Mouse (Mus musculus) stomach, embryonic 16.5 days (tissue): ENCODE measurements around the gene Lsm2. TPM values are rescaled to one million over a fixed set of nuclear protein-coding genes. Genes with fewer than 3 reads are reported as not detected.

Source experiments
- ATAC-seq: fragments of 200-750 bp; cut with Nextera tagmentation; 2 replicates; pipeline ENCODE4 v1.8.0; 2017; ENCODE audit warnings: moderate number of reproducible peaks, moderate TSS enrichment; ENCODE audit not compliant: insufficient read depth, low FRiP score
- H3K27ac ChIP-seq: fragments of 300-500 bp; sonication (generic); 2 replicates; pipeline ENCODE4 v1.5.1; 2014; ENCODE audit warnings: low read length
- H3K27me3 ChIP-seq: fragments of 300-500 bp; sonication (generic); 2 replicates; pipeline ENCODE4 v1.6.1; 2014; ENCODE audit warnings: low read length, control low read depth, mixed read lengths; ENCODE audit not compliant: control insufficient read depth, insufficient read depth
- H3K36me3 ChIP-seq: fragments of 300-500 bp; sonication (generic); 2 replicates; pipeline ENCODE4 v1.6.1; 2014; ENCODE audit warnings: low read length; ENCODE audit not compliant: control insufficient read depth, insufficient read depth
- H3K4me1 ChIP-seq: fragments of 300-500 bp; sonication (generic); 2 replicates; pipeline ENCODE4 v1.6.1; 2014; ENCODE audit warnings: low read length, control low read depth, mixed read lengths; ENCODE audit not compliant: control insufficient read depth, insufficient read depth
- H3K4me2 ChIP-seq: fragments of 300-500 bp; sonication (generic); 2 replicates; pipeline ENCODE4 v1.6.1; 2014; ENCODE audit warnings: low read depth, low read length, mixed read lengths
- H3K4me3 ChIP-seq: fragments of 300-500 bp; sonication (generic); replicated peaks from 2 replicates; pipeline ENCODE4 v1.5.1; 2014; ENCODE audit warnings: mild to moderate bottlenecking, low read length
- H3K9ac ChIP-seq: fragments of 300-500 bp; sonication (generic); 2 replicates; pipeline ENCODE4 v1.6.1; 2014; ENCODE audit warnings: low read length
- H3K9me3 ChIP-seq: fragments of 300-500 bp; sonication (generic); replicated peaks from 2 replicates; pipeline ENCODE4 v1.6.1; 2016; ENCODE audit warnings: low read length, control low read depth; ENCODE audit not compliant: control insufficient read depth
- WGBS: fragments of 180-500 bp; shearing (Covaris S2); extraction: QIAGEN DNeasy Blood & Tissue Kit; methylation state at CpG from one replicate; pipeline ENCODE4 v1.1.7; 2014; 5-methylcytosine and 5-hydroxymethylcytosine counted together
- polyA plus RNA-seq: library from polyadenylated mRNA; unstranded; fragments of >200 nt; fragmentation: Nextera tagmentation; extraction: Ambion mirVana; gene quantifications from 2 replicates; pipeline ENCODE4 v1.2.1, GENCODE M21; 2015

Lsm2 gene
- 145 and 146 TPM in 2 replicates for polyA plus RNA-seq

DNA sequence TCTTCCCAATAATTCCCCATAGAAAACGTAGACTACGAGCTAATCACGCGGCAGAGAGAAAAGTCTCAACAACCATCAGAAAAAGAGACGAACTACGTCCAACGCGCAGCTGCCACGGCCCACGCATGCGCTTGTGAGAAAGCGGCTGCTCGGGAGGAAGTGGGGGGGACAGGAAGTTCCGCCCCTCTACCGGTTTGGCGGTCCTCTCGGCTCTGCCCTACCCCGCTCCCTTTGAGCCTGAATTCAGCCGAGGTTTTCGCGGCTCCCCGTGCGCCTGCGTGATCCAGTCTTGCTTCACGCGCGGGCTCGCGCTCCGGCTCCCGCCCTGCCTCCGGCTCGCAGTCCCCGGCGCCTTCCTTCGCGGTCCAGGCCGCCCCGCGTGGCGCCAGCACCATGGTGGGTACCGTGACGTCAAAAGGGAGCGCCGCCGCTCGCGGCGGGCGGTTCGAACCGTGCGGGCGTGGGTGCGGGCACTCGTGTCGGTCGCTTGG, at the start of gene Lsm2:
Gene Lsm2 (plus strand): TSS at position 173 of the 491 bp plus-strand sequence.
- Histone ChIP-seq H3K4me3 (peak within 1 kb of the TSS; percentile 79), H3K36me3 (peaks cover 7% of the 10 kb centered on the region; the same call in 1 of the 2 replicates), H3K27me3 (no peaks in the 10 kb centered on the region), H3K4me2 (peak within 1 kb of the TSS; percentile 93), H3K9ac (peak within 1 kb of the TSS; percentile 91), H3K27ac (peak within 1 kb of the TSS; percentile 98), H3K4me1 (peaks cover 9% of the 10 kb centered on the region), H3K9me3 (no peaks in the 10 kb centered on the region)
- ATAC-seq = peak; percentile 94
- WGBS = under 1% methylated on average over 58 of the region's 58 CpGs

DNA sequence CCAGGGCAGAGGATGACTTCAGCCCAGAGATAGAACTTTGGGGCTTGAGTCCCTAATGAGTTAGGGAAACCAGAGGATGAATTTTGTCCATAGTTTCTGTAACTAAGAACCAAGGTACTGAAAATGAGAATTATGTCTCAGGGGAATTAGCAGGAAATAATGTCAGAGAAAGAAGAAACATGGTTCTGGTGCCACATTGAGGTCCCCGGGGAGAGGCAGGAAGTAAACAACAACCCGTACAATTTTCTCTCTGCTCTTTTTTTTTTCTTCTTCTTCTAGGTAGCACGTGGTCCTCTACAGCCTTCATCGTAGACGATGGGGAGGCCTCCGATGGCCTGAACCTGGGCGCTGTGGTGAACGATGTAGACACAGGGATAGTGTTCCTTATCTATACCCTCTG, 49.4 kb upstream of the Lsm2 start:
- peak overlapping the region; percentile 99 for H3K4me2 ChIP-seq
- no peaks in the 10 kb centered on the region for H3K27me3 ChIP-seq
- H3K36me3 ChIP-seq = no peaks in the 10 kb centered on the region
- WGBS = 64% methylated on average over 8 of the region's 8 CpGs
- no peaks in the 10 kb centered on the region for H3K9me3 ChIP-seq
- H3K27ac ChIP-seq = no peak overlapping the region
- H3K9ac ChIP-seq = peak overlapping the region; percentile 85
- ATAC-seq = no peak
- peaks cover 7% of the 10 kb centered on the region for H3K4me1 ChIP-seq
- peak overlapping the region; percentile 83 for H3K4me3 ChIP-seq

DNA sequence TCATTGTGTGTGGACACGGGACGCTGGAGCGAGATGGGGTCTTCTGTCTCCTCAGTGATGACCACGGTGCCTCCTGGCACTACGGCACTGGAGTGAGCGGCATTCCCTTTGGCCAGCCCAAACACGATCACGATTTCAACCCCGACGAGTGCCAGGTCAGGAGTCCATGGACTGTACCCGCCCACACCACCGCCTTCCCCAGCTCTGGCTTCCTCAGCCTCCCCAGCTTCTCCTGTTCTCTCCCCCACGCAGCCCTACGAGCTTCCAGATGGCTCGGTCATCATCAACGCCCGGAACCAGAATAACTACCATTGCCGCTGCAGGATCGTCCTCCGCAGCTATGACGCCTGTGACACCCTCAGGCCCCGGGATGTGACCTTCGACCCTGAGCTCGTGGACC, 47.6 kb upstream of the Lsm2 start:
- Histone ChIP-seq H3K27ac (no peak overlapping the region), H3K9ac (no peak overlapping the region), H3K4me3 (no peak overlapping the region), H3K9me3 (no peaks in the 10 kb centered on the region), H3K4me2 (0 out of 2 replicates have a peak overlapping the region, but pooled peaks have one; percentile 3), H3K4me1 (peaks cover 7% of the 10 kb centered on the region), H3K36me3 (no peaks in the 10 kb centered on the region), H3K27me3 (no peaks in the 10 kb centered on the region)
- no peak for ATAC-seq
- WGBS = 73% methylated on average over 24 of the region's 24 CpGs

DNA sequence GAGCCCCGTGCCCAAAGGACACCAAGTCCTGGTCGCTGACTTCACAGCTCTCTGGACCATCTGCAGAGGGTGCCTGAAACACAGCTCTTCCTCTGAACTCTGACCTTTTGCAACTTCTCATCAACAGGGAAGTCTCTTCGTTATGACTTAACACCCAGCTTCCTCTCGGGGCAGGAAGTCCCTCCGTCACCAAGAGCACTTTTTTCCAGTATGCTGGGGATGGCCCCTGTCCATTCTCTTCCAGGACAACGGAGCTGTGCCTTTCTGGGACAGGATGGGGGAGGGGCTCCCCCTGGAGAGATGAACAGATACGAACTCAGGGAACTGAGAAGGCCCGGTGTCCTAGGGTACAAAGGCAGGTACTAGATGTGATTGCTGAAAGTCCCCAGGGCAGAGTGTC, 46.8 kb upstream of the Lsm2 start:
- Histone ChIP-seq H3K4me2 (no peak overlapping the region), H3K9ac (0 out of 2 replicates have a peak overlapping the region, but pooled peaks have one; percentile 19), H3K9me3 (no peaks in the 10 kb centered on the region), H3K36me3 (no peaks in the 10 kb centered on the region), H3K27ac (no peak overlapping the region), H3K4me3 (no peak overlapping the region), H3K27me3 (no peaks in the 10 kb centered on the region), H3K4me1 (peaks cover 7% of the 10 kb centered on the region)
- 46% methylated on average over 8 of the region's 8 CpGs for WGBS
- ATAC-seq = no peak

DNA sequence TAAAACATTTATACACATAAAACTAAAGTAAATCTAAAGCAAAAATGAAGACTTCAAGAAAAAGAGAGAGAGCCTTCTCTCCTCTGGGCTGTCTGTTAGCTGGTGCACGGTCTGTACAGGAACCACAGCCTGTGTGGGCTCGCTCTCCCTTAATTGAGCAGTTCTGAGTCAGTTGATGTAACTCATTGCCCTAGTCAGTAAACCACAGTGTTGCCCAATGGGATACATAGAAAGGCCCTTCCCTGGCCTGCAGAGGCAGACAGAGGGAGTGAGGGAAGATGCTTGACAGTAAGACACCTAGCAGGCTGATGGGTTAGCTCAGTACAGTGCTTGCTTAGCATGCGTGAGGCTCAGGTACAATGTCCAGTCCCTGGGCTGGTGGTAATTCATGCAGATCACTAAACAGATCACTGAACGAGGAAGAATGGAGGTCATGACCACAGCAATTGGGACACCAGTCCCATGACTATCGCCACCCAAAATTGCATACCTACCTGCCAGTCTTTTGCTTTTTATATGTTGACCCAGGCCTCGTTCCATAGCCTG, 43.6 kb upstream of the Lsm2 start:
- Histone ChIP-seq H3K4me2 (no peak overlapping the region), H3K27me3 (no peaks in the 10 kb centered on the region), H3K27ac (no peak overlapping the region), H3K9me3 (no peaks in the 10 kb centered on the region), H3K4me3 (no peak overlapping the region), H3K4me1 (no peaks in the 10 kb centered on the region), H3K9ac (no peak overlapping the region), H3K36me3 (no peaks in the 10 kb centered on the region)
- 85% methylated on average over 6 of the region's 6 CpGs for WGBS
- no peak for ATAC-seq

DNA sequence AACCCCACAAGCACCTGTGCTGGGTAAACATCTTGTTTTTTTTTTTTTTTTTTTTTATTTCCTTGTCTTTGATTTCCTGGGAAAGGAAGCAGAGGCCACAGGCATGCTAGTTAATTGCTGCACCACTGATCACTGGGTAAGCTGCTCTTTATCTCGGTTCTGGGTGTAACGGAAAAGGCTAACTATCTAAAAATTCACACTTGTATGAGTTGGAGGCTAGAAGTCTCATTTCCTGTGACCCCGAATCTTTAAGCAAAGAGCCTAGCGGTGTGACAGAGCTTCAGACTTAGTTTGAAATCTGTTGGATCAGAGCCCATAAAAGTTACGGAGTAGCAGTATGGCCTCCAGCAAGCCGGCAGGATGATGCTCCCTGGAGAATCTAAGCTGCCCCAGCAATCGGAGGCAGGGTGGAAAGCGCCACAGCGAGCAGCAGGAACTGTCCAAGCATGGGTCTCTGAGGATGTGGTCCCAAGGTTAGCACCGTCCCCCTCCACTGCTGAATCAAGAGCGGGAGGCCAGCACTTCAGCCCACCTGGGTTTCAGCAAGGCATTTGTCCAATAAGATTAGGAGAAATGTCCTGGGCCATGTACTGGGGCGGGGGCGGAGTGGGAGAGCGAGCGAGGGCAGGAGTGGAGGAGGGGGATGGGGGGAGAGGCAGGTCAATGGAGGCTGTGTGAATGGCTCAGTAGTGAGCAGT, 40.2 kb upstream of the Lsm2 start:
- no peaks in the 10 kb centered on the region for H3K36me3 ChIP-seq
- 10% methylated on average over 15 of the region's 15 CpGs for WGBS
- H3K4me2 ChIP-seq = peak overlapping the region; percentile 50
- peak overlapping the region; percentile 26 for H3K4me3 ChIP-seq
- ATAC-seq = no peak
- H3K27ac ChIP-seq = peak overlapping the region; percentile 19; the same call in 1 of the 2 replicates
- peak overlapping the region; percentile 63 for H3K9ac ChIP-seq
- H3K4me1 ChIP-seq = no peaks in the 10 kb centered on the region
- no peaks in the 10 kb centered on the region for H3K27me3 ChIP-seq
- no peaks in the 10 kb centered on the region for H3K9me3 ChIP-seq

DNA sequence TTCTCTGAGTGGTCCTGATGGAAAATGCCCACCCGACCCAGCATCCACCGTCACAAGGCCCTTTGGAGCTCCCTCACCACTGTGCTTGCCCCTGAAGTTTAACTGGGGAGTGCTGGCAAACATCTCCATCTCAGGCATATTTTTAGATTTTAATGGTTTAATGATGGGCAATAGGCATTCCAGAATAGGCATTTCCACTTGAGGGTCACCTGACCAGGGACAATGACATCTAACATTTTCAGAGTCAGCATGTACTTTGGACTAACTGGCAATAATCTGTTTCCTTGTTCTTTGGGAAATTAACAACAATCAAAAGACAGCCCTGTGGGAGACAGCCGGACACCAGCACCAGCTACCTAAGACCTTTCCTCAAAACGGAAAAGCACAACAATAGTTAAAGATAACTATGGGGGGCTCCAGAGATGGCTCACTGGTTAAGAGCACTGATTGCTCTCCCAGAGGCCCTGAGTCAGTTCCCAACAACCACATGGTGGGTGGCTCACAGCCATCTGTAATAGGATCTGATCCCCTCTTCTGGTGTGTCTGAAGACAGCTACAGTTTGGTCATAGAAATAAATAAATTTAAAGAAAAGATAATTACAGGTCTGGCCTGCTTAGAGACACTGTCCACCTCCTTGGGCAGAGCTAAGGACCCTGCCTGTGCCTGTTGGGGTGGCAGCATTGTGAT, 38.4 kb upstream of the Lsm2 start:
- no peak overlapping the region for H3K4me2 ChIP-seq
- H3K4me3 ChIP-seq = no peak overlapping the region
- H3K27me3 ChIP-seq = no peaks in the 10 kb centered on the region
- no peaks in the 10 kb centered on the region for H3K36me3 ChIP-seq
- 81% methylated on average over 4 of the region's 4 CpGs for WGBS
- H3K4me1 ChIP-seq = no peaks in the 10 kb centered on the region
- H3K9ac ChIP-seq = no peak overlapping the region
- H3K9me3 ChIP-seq = no peaks in the 10 kb centered on the region
- ATAC-seq = no peak
- no peak overlapping the region for H3K27ac ChIP-seq

DNA sequence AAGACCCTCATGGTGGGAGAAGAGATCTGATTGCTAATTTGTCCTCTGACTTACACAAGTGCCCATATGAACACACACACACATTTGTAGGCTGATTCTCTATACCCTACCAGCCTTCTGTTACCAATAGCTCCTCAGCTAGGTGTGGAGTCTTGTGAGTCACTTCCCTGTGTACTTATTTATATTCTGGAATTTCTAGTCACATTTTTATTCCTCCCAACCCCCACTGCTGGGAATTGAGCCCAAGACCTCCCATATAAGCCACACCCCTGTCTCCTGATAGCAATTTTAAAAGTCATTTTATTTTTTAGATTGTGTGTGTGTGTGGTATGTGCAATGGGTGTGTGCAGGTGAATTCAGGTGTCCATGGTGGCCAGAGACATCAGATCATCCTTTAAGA, 37.3 kb upstream of the Lsm2 start:
- Histone ChIP-seq H3K4me2 (no peak overlapping the region), H3K4me3 (no peak overlapping the region), H3K36me3 (no peaks in the 10 kb centered on the region), H3K4me1 (no peaks in the 10 kb centered on the region), H3K9ac (no peak overlapping the region), H3K27ac (no peak overlapping the region), H3K9me3 (no peaks in the 10 kb centered on the region), H3K27me3 (no peaks in the 10 kb centered on the region)
- no peak for ATAC-seq
